Mouse (Mus musculus) layer of hippocampus, postnatal 25 days (tissue): ENCODE data around the gene Imp4. TPM values are rescaled to one million over a fixed set of nuclear protein-coding genes. Genes with fewer than 3 reads are reported as not detected.

Source experiments
- DNase-seq, 2 experiments: peaks; one replicate each; pipeline ENCODE4 v3.0.0; 2022; ENCODE audit warnings: mixed read lengths in 2 of 2, low spot score in 1 of 2; ENCODE audit errors: extremely low spot score in 1 of 2
- total RNA-seq, 2 experiments: library from RNA; stranded (reverse); gene quantifications; 2 replicates each; pipeline ENCODE4 v1.2.3; 2021

The Imp4 gene
- total RNA-seq, 2 experiments from 2014 or later = 31.4 to 35.8 TPM

DNA sequence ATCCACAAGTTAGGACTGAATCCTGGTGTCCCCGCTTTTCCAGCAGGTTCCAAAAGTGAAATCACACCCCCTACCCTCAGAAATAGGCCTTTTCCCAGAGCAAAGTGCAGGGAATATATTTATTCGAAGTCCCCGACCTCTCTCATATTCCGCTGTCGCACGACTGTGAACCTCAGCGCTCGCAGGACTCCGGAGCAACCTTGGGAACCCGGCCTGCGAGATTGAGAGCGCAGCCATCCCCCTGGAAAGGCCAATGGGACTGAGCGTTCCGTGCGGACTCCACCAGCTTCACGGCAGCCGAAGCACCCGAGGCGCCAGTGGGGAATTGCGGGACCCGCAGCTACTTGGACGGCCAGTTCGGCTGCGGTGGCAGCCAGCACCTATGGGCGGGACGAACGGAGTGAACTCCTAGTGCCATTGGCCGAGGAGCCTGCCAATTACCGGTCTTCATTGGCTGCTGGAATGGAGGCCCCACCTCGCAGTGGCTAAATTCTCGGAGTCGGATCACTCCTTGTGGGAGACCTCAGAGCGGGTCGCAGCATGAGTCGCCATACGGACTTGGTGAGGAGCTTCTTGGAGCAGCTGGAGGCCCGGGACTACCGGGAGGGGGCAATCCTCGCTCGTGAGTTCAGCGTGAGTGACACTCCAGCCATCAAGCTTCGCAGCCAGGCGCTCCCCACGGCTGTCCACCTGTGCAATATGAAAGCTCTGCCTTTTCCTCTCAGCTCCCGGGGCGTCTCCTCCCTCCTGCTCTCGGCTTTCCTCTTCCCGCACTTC, 19.8 kb downstream of the Imp4 start, which contains the start of gene Ptpn18:
TSS of gene Ptpn18 (plus strand) at position 479 of the 777 bp plus-strand sequence.
- peak; percentile 85 to 93 for DNase-seq

DNA sequence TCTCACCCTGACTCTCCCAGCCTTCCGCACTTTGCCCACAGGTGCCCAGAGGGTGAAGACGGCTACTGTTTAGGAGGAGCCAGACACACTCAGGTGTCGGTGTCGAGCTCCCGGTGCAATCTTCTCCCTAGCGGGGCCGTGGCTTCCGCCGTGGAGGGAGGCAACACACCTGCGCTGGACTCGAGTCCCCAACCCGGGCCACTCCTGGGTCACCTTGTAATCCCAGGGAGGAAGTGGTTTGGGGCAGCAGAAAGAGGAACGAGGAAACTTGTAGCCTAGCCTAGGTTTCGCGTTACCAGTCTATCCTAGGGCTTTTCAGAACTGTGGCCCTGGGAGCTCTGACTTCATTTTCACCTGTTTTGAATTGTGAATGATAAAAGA, 20.4 kb downstream of the Imp4 start:
- DNase-seq = no peak

DNA sequence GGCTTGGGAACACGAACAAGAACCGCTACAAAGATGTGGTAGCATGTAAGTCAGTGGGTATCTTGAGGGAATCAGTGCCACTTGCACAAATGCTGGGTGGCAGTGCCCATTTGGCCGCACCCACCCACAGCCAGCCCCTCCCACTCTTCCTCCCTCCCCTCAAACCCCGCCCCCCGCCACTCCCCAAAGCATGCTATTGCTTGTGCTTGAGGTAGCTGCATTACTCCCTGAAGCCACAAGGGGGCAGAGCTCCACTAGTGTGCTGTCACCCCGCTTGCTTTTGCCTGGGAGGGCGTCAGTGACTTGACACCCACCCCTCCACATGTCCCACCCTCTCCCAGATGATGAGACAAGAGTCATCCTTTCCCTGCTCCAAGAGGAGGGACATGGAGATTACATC, 23.1 kb downstream of the Imp4 start:
- peak; percentile 26 to 64 for DNase-seq

DNA sequence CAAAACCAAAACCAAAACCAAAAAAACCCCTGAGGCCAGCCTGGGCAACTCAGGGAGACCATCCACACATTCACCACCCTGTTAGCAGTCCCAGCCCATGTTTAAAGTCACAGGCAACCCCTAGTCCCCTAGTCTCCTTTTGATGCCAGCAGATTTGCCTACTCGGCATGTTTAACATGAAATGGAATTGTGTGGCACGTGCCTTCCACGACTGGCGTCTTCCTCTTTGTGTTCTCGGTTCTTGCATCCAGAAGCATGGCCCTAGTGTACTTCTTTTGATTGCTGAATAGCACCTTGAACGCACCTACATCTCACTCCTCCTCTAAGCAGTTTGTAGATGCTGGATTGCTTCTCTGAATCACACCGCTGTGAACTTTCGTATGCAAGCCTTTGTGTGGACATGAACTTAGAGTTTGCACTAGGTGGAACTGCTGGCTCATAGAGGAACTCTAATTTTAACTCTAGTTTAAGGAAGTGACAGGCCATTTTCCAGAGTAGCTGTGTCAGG, 24.7 kb downstream of the Imp4 start:
- no peak for DNase-seq

DNA sequence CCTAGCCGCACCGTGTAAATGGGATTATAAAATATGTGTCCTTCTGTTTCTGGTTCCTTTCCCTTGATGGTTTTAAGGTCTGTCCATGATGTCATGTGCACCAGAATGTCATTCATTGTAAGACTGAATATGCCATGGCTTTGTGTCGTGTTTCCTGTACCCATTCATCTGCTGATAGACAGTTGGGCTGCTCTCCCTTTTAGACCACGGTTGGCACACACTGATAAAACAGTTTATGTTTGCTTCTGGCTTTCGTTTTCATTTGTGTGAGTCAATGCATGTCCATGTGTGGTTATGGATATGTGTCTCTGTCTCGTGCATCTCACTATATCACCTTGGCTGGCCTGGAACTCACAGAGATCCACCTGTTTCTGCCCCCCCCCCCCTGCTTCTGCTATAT, 25.8 kb downstream of the Imp4 start:
- DNase-seq = no peak

DNA sequence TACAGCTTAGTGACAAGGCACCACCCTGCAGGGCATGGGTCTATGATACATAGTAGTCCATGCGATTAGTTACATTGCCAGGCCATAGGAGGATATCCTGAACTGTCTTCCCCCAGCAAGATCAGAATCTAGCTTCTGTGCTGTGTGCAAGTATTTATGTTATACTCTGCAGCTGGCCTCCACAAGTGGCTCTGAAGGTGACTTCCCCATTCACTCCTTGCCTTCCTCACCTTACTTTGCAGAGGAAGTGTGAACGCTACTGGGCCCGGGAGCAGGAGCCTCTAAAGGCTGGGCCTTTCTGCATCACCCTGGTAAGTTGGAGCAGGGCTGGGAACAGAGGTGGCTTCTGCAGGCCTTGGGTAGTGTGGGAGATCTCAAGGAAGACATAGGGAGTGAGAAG, 28.4 kb downstream of the Imp4 start:
- DNase-seq = no peak

DNA sequence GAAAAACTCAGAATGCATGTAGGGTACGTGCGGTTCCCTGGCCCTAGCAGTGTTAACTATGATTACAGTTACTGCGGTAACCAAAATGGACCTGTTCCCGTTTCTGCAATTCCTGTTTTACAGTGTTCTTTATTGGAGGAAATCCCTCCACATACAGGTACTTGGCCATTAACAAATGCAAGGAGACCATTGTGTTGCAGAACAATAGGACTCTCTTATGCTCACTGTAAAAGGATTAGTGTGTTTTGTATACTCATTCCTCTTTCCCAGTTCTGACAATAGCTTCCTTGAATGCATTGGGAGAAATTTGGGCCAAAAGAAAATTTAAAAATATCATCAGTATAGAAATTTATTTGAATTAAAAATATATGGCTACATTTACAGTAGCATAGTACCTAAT, 28.8 kb downstream of the Imp4 start:
- no peak for DNase-seq

DNA sequence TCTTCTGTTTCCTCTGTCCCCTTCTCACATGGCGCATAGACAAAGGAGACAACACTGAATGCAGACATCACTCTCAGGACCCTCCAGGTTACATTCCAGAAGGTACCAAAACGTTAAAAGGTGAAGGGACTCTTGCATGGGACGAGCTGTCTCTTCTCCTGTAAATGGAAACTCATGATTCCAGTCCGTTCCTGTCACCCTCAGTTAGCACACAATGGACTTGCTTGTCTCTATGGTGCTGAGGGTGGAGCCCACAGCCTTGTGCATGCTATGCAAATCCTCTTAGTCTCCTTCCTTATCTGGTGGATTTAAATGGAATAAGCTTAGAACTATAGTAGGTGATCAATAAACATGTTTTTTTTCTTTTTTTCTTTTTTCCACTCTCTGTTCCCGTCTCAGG, 30.1 kb downstream of the Imp4 start:
- DNase-seq = no peak

DNA sequence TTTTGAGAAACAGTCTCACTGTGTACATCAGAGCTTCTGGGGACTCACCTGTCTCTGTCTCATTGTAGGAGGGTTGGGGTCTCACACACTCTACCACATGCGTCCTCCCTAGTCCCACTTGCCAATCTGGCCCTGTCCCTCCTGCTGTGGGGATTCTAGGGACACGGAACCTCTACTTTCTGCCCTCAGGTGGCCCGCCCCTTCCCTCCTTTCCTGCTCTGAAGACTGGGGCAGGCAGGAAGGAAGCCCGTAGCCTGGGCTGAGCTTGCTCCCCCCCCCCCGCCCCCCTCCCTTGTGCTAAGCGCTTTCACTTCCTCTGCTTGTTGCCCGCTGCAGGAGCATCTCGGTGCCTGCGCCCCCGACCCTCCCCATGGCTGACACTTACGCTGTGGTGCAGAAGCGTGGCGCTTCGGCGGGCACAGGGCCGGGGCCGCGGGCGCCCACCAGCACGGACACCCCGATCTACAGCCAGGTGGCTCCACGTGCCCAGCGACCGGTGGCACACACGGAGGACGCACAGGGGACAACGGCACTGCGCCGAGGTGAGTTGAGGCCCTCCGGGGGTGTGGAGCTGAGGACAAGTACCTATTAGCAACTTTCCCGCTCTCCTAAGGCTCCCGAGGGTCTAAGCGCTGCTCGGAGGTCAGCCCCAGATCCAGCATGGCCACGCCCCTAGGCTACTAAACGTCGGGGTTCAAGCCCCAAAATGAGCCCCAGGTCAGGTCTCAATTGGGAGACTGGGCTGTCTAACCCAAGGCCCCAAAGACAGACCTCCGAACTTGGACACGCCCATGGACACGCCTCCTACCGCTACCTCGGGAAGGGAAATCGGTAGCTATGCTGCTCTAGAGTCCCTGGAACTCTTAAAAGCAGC, 33.0 kb downstream of the Imp4 start:
- DNase-seq = no peak

DNA sequence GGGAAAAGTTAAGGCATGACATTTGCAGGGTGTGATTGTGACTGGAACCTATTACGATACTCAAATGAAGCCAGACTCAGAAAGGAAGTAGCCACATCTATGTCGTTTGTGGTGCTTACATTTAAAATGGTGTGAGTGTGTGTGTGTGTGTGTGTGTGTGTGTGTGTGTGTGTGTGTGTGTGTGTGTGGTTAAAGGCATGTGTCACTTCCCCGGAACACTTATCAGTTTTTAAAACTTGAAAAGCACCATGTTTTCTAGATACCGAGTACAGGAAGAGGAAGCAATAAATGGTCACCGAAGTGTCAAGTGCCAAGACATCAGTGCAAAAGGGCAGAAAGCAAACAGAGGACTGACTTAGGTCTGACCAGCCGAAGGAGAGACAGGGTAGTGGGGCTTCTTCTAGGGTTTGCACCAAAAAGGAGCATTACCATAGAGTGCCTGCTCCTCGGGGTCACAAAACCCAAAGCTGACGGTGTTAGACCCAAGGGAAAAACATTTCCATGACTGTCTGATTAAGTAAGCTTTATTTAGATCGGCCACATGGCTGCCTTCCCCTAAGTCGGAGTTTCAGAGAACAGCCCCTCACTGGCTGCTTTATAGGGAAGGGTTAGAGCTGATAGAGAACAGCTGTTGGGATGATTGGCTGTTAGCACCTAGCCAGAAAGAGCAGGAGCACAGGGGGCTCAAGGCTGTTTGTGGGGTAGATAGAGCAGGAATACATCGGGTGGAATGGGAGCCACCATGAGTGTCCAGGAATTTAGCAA, 39.4 kb downstream of the Imp4 start:
- no peak for DNase-seq

DNA sequence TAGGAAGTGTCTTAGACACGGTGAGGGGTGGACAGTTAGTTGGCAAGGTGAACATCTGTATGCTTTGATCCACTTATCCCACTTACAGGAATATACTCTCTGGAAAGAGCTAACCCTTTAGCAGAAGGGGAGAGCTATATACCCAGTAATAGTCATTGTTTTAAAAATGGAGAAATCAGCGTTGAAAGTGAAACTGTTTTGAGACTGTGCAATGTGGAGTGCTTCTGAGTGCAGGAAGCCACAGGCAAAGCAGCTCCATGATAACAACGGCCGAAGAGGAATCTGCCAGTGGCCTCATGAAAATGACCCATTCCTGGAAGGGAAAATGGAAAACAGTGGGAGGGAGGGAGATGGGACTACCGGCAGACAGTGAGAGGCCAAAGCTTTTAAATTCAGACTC, 41.1 kb downstream of the Imp4 start:
- no peak for DNase-seq

DNA sequence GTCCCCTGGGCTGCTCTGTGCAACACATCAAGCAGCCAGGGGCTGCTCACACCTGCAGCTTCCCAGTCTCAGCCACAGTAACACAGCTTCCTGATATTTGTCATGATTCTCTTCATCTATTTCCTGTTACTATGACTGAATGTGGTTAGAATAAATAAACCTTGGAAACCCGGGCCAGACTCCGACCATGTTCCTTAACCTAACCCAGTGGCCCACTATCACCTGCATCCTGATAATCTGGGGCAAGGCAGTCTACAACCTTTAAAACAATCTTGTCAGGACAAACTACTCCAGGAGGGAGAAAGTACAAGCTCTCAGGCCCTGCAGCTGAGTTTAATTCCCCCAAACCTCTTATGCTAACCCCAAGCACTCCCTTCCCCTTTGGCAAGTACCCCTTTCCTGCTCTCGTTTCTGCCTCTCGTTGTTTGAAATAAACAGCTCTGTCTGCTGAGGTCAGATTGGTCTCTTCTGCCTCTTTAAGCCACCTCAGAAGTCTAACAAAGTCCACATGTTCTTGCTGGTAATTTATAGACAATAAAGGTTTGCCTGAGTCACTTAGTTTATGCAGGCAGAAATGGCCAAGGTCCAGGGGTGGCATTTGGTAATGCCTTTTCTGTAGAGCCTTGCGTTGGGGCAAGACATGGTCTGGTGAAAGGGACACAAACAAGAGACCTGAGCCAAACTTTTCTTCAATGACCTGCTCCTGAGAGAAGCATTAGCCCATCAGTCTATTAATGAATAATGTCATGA, 42.4 kb downstream of the Imp4 start:
- no peak for DNase-seq

DNA sequence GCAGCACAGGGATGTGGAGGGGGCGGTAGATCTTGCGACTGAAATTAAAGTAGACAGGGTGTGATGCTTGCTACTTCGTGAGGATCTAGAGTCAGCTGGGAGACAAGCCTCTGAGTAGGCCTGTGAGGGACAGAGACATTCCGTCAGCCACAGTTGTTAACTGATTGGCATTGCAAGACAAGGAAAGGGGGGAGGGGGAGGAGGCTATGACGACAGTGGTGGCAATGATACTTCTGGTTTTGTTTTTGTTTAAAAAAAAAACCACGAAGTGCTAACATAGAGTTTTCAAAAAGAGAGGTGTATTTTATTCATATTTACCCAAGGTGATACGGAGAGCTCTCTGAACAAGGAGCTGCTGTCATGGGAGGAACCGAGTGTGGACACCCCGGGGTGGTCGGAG, 44.8 kb downstream of the Imp4 start:
- no peak for DNase-seq

DNA sequence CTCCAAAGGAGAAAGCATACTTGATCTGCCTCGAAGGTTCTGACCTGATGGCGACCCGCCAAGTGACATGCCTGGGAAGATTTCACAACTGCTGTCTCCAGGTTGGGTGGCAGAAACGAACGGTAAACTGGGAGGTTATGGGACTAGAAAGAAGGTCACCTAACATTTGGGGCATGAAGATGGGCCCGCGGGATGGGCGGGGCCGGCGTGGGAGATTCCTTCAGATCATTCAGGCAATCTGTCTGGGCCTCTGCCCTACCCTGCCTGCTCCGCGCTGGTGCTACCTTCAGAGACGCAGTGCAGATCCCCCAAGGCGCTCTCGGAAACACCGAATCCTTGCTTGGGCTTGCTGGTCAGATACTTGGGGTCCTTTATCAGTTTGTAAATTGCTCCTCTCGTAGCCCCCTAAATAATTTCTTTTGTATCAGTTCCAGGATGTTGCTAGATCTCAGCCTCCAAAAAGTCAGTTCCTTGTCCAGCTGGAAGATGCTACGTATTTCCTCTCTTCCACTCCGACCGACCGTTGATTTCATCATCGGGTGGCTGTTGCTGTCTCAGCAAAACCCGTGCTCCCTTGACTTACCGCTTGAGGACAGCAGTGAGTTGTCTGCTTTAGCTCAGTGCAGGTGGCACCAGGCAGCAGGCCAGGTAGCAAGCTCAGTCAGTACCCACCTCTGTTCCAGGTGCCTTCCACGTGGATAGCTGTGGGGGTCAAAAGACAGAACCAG, 46.0 kb downstream of the Imp4 start:
- peak; percentile 23 to 50 for DNase-seq

DNA sequence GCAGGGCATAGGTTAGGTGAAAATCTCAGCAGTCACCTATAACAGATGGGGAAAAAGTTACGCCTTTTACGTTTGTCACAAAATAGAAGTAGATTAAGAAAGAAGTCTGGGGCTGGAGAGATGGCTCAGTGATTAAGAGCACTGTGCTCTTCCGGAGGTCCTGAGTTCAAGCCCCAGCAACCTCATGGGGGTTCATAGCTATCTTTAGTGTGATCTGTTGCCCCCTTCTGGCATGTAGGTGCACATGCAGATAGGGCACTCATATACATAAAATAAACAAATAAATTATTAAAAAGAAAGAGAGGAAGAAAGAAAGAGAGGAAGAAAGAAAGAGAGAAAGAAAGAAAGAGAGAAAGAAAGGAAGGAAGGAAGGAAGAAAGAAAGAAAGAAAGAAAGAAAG, 47.7 kb downstream of the Imp4 start:
- no peak for DNase-seq

DNA sequence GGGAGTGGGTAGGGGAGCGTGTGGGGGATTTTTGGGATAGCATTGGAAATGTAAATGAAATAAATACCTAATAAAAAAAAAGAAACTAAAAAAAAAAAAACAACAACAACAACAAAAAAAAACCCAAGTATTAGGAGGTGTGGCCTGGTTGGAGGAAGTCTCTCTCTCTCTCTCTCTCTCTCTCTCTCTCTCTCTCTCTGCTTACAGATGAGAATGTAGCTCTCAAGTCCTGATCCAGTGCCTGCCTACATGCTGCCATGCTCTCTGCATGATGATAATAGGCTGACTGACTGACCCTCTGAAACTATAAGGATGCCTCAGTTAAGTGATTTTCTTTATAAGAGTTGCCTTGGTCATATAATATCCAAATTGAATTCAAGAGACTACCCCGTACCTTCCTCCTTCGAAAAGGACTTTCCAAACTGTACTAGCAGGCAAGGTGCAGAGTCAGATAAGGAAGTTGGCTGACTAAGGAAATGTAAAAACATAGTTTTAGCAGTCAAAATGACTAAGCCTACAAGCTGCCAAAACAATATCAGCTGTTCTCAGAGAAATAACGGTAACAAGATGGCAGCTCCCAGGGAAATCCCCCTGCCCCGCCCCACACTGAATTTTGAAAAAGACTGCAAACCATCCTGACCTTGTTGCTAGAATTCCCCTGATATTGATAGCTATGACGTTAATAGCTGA, 50.3 kb downstream of the Imp4 start:
- DNase-seq = no peak

DNA sequence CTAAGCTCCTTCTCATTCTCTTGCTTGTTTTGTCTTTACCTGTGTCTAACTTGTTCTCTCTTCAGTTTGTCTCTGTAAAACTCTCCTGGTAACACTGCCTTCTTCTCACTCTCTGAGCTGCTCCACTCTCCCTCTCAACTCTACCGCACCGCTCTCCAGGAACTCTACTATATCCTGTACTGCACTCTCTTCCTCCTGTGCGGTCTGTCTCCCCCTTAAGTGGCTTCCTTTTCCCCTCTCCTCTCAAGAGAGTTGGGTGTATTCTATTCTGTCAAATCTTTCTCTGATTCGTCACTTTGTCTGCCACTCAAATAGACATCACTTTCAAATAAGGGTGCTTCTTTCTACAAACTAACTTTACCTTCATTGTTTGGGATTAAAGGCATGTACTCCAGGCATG, 51.8 kb downstream of the Imp4 start:
- no peak for DNase-seq
